Mouse (Mus musculus): Measurements from ENCODE around the gene Sgta. TPM values are rescaled to one million over a fixed set of nuclear protein-coding genes. Genes with fewer than 3 reads are reported as not detected.

Gene Sgta
- total RNA-seq, 2 experiments from 2014 or later = 86.7 to 93.2 TPM

DNA sequence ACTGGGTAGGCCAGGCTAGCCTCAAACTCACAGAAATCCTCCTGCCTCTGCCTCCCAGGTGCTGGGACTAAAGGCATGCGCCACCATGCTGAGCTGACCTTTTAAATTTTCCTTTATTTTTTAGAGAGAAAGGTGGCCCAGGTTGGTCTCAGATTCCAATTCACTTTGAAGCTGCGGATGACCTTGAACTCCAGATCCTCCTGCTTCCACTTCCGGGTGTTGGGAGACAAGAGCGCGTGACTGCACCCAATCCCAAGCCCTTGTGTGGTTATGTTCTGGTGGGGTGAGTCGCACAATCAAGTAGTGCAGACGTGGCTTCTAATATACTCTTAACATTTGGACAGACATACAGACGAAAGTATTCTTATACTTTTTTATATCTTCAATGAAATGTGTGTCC lies 63.5 kb downstream of the Sgta start:
- intact Hi-C loops (cut with DNase I) = loop anchor here (5.0 kb wide), 2 partner anchors 179 to 249 kb away; no protein-coding TSS in a partner anchor
- no peak for DNase-seq (ENCODE audit: low spot score)

DNA sequence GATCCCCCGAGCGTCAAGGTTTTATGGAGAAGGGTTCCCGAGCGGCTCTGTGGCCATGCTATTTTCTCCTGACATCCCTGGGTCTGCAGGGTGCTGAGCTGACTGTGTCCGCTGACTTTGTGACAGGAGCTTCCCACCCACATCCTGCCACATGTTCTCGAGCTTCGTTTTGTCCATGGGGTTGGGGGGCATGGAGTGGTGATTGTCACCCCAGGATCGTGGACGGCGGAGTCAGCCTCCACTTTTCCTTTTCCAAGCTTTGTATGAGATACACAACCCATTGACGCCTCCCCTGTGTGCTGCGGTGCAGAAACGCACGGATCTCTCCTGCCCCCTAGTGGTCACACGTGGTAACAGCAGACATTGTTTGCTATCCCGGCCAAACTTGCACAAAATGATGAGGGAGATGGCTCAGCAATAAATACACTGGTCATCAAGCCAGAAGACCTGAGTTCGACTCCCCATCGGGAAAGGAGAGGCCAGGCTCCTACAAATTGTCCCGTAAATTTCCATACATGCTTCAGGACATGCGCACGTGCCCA lies 64.8 kb downstream of the Sgta start:
- intact Hi-C loops (cut with DNase I) = loop anchor here (2.0 to 5.0 kb wide), 5 partner anchors 36 to 248 kb away; no protein-coding TSS in a partner anchor
- peak; percentile 48 for DNase-seq (ENCODE audit: low spot score)

DNA sequence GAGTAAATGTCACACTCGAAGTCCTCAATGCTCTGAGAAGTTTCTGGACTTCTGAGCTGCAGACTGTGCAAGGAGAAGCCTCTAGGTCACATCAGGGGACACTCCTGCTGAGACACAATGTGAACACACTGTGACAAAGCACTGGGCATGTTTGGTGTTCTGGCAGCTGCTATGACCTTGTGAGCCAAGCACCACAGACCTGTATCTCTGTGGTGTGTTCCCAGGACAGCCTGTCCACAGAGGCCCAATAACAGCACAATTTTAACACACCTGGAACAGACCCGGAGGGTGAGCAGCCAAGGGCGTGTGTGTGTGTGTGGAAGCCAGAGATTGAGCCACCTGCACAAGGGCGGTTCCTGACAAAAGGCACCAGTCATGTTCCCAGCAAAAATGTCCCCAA lies 65.4 kb downstream of the Sgta start:
- DNase-seq (ENCODE audit: low spot score) = no peak
- intact Hi-C loops (cut with DNase I) = loop anchor here (2.0 to 5.0 kb wide), 5 partner anchors 36 to 247 kb away; no protein-coding TSS in a partner anchor

Small RNAs within 50 kb of the gene (microRNA-seq; reads per million reads assigned to microRNA genes)
- not detected for gene Mir5615-1
- gene Mir5615-2 = not detected

Other genes starting within 250 kb of the Sgta start
- under 1 TPM; 0.48 to 0.81 TPM for gene Jsrp1, start 246.7 kb downstream of the Sgta start, total RNA-seq (2021)
- 100 to 1,000 TPM; 883 to 894 TPM for gene Oaz1, start 233.5 kb downstream of the Sgta start, total RNA-seq (2021)
- 10 to 100 TPM in 1 of 2 experiments, 1 to 10 TPM in 1; 6.3 to 10.6 TPM for gene Lingo3, start 216.1 kb downstream of the Sgta start, total RNA-seq (2021)
- 10 to 100 TPM; 20.9 to 31.6 TPM for gene Lsm7, start 205.0 kb downstream of the Sgta start, total RNA-seq (2021)
- gene Sppl2b, start 204.9 kb downstream of the Sgta start, total RNA-seq (2021) = 10 to 100 TPM; 22.4 to 23.6 TPM
- not detected for gene Tmprss9, start 188.3 kb downstream of the Sgta start, total RNA-seq (2021)
- 100 to 1,000 TPM; 143 to 148 TPM for gene Timm13, start 159.2 kb downstream of the Sgta start, total RNA-seq (2021)
- 1 to 10 TPM; 4.6 to 5.6 TPM for gene Lmnb2, start 141.9 kb downstream of the Sgta start, total RNA-seq (2021)
- gene Gadd45b, start 130.1 kb downstream of the Sgta start, total RNA-seq (2021) = 10 to 100 TPM in 1 of 2 experiments, 1 to 10 TPM in 1; 8.2 to 14.1 TPM
- under 1 TPM; 0.13 to 0.34 TPM for gene Gng7, start 45.2 kb downstream of the Sgta start, total RNA-seq (2021)
- not detected for gene Diras1, start 34.5 kb downstream of the Sgta start, total RNA-seq (2021)
- 10 to 100 TPM; 14.0 to 14.3 TPM for gene Slc39a3, start 22.8 kb downstream of the Sgta start, total RNA-seq (2021)
- gene Thop1, start 9.9 kb upstream of the Sgta start, total RNA-seq (2021) = 10 to 100 TPM; 12.3 to 13.2 TPM
- 1 to 10 TPM in 1 of 2 experiments, under 1 TPM in 1; 0.87 to 1.2 TPM for gene Creb3l3, start 38.7 kb upstream of the Sgta start, total RNA-seq (2021)
- gene Map2k2, start 45.7 kb upstream of the Sgta start, total RNA-seq (2021) = 100 to 1,000 TPM; 122 to 123 TPM
- gene Zbtb7a, start 75.0 kb upstream of the Sgta start, total RNA-seq (2021) = 10 to 100 TPM; 34.5 to 42.2 TPM
- 10 to 100 TPM; 15.6 to 17.4 TPM for gene Pias4, start 107.7 kb upstream of the Sgta start, total RNA-seq (2021)
- 1,000 to 10,000 TPM in 1 of 2 experiments, 100 to 1,000 TPM in 1; 925 to 1,035 TPM for gene Eef2, start 116.5 kb upstream of the Sgta start, total RNA-seq (2021)
- 10 to 100 TPM; 26.4 to 28.7 TPM for gene Dapk3, start 122.8 kb upstream of the Sgta start, total RNA-seq (2021)
- not detected for gene 4930442H23Rik, start 123.7 kb upstream of the Sgta start, total RNA-seq (2021)
- 10 to 100 TPM in 1 of 2 experiments, 1 to 10 TPM in 1; 6.9 to 13.4 TPM for gene Nmrk2, start 141.9 kb upstream of the Sgta start, total RNA-seq (2021)
- gene Atcay, start 170.7 kb upstream of the Sgta start, total RNA-seq (2021) = under 1 TPM; 0.05 to 0.06 TPM
- gene Zfr2, start 173.0 kb upstream of the Sgta start, total RNA-seq (2021) = 1 to 10 TPM; 2.2 to 2.8 TPM
- gene Matk, start 192.8 kb upstream of the Sgta start, total RNA-seq (2021) = under 1 TPM; 0.42 to 0.61 TPM
- 10 to 100 TPM; 93.8 to 96.6 TPM for gene Mrpl54, start 206.8 kb upstream of the Sgta start, total RNA-seq (2021)
- 100 to 1,000 TPM in 1 of 2 experiments, 10 to 100 TPM in 1; 98.4 to 123 TPM for gene Apba3, start 206.8 kb upstream of the Sgta start, total RNA-seq (2021)
- gene Tjp3, start 231.4 kb upstream of the Sgta start, total RNA-seq (2021) = not detected
- gene Pip5k1c, start 232.8 kb upstream of the Sgta start, total RNA-seq (2021) = 10 to 100 TPM; 30.0 to 33.7 TPM

Measured in heart, postnatal 25 days (tissue).